Mouse (Mus musculus) stomach, postnatal 0 days (tissue): ENCODE data around the gene Gm379.

Experiments
- CTCF ChIP-seq: IDR thresholded peaks from 2 replicates; pipeline ENCODE4 v1.5.1; 2016; ENCODE audit warnings: antibody characterized with exemption, low read depth, mild to moderate bottlenecking, moderate library complexity
- EP300 ChIP-seq: optimal IDR thresholded peaks from 2 replicates; pipeline ENCODE3; 2016; ENCODE audit warnings: antibody characterized with exemption

- no peak for TF ChIP-seq CTCF
- TF ChIP-seq EP300 = no peak
Observed at GRCm38 (mm10) chrX:108620886-108621285, 43.8 kb downstream of the Gm379 start.
